ENCODE assay signal across 25 mouse cellular contexts in genomic region chr12:87399119-87399819, GRCm38 (mm10). TPM values are rescaled to one million over a fixed set of nuclear protein-coding genes. Genes with fewer than 3 reads are reported as not detected.
A peak's percentile ranks its signal among the peaks of the same experiment; 100 is the strongest.
DNase-seq lines count a peak whose midpoint lies in the region; ATAC-seq and TF ChIP-seq lines count a peak whose summit lies in the region.
"Had no signal": no experiment of that assay in that cellular context is flagged by ENCODE, and none has a peak within 500 bp of the region (broad histone marks: within the 10 kb centered on the region; RNA-seq: fewer than 3 reads in every experiment).

No protein-coding gene starts in this region.

- ATAC-seq in liver, postnatal 0 days, result peak; percentile 83
- no peak for ATAC-seq in liver, embryonic 12.5 days
- peak; percentile 81 for ATAC-seq in intestine, embryonic 15.5 days
- ATAC-seq in hindbrain, embryonic 13.5 days (ENCODE audit: low FRiP score), result no peak
- ATAC-seq in kidney, embryonic 14.5 days (ENCODE audit: low FRiP score, low TSS enrichment), result no peak
- ATAC-seq: CD4-positive, CD25-positive, alpha-beta regulatory T cell, adult 4 months; forebrain, embryonic 16.5 days; inflammation-experienced regulatory T-cells, adult 6 months; midbrain, embryonic 15.5 days had no signal

- no peak for TF ChIP-seq POLR2A in small intestine, adult 2 months (IDR thresholded peaks at IDR 0.05; ENCODE audit: low read depth, low read length)
- no peak for TF ChIP-seq POLR2A in thymus, adult 2 months (IDR thresholded peaks at IDR 0.05; ENCODE audit: control insufficient read depth, extremely low read depth, insufficient read depth, low read length, poor library complexity)

- DNase-seq in liver, postnatal 0 days, result no peak
- no peak for DNase-seq in thymus, adult 2 months
- DNase-seq: adrenal gland, postnatal 14 days; cerebellum, adult 9-10 months; gastrocnemius, postnatal 10 days; heart, adult 2 months; kidney, postnatal 36 days; lung, postnatal 14 days; thymus, postnatal 25 days had no signal

- no peaks in the 10 kb centered on the region for H3K36me3 ChIP-seq in liver, postnatal 0 days (replicated peaks; ENCODE audit: insufficient read depth, low read length)
- no peaks in the 10 kb centered on the region for H3K36me3 ChIP-seq in liver, embryonic 12.5 days
- H3K36me3 ChIP-seq in intestine, embryonic 15.5 days, result no peaks in the 10 kb centered on the region
- no peaks in the 10 kb centered on the region for H3K36me3 ChIP-seq in small intestine, adult 2 months (ENCODE audit: control insufficient read depth, insufficient read depth, low read length)
- H3K36me3 ChIP-seq in thymus, adult 2 months (ENCODE audit: control insufficient read depth, insufficient read depth, low read length), result no peaks in the 10 kb centered on the region
- no peaks in the 10 kb centered on the region for H3K36me3 ChIP-seq in hindbrain, embryonic 13.5 days
- no peaks in the 10 kb centered on the region for H3K36me3 ChIP-seq in kidney, embryonic 14.5 days (ENCODE audit: control insufficient read depth, insufficient read depth, low read length)
- H3K36me3 ChIP-seq: embryonic facial prominence, embryonic 10.5 days; forebrain, embryonic 10.5 days; kidney, embryonic 15.5 days; liver, embryonic 15.5 days; midbrain, embryonic 15.5 days; neural tube, embryonic 13.5 days had no signal

- H3K4me2 ChIP-seq in liver, postnatal 0 days (ENCODE audit: low read depth, low read length), result no peak overlapping the region
- no peak overlapping the region for H3K4me2 ChIP-seq in liver, embryonic 12.5 days
- H3K4me2 ChIP-seq in intestine, embryonic 15.5 days (replicated peaks), result no peak overlapping the region
- H3K4me2 ChIP-seq in hindbrain, embryonic 13.5 days, result no peak overlapping the region
- H3K4me2 ChIP-seq in kidney, embryonic 14.5 days (replicated peaks; ENCODE audit: low read depth, low read length), result no peak overlapping the region
- H3K4me2 ChIP-seq: hindbrain, embryonic 14.5 days; kidney, embryonic 15.5 days; liver, embryonic 15.5 days; midbrain, embryonic 15.5 days; neural tube, embryonic 13.5 days had no signal

- no peak overlapping the region for H3K4me3 ChIP-seq in liver, postnatal 0 days (ENCODE audit: low read depth, low read length)
- H3K4me3 ChIP-seq in liver, embryonic 12.5 days, result no peak overlapping the region
- no peak overlapping the region for H3K4me3 ChIP-seq in intestine, embryonic 15.5 days (replicated peaks)
- H3K4me3 ChIP-seq in small intestine, adult 2 months (ENCODE audit: low read depth, low read length), result no peak overlapping the region
- no peak overlapping the region for H3K4me3 ChIP-seq in thymus, adult 2 months (ENCODE audit: control insufficient read depth, insufficient read depth, low read length)
- no peak overlapping the region for H3K4me3 ChIP-seq in hindbrain, embryonic 13.5 days
- no peak overlapping the region for H3K4me3 ChIP-seq in kidney, embryonic 14.5 days (ENCODE audit: low read length)
- H3K4me3 ChIP-seq: embryonic facial prominence, embryonic 10.5 days; forebrain, embryonic 10.5 days; heart, adult 2 months; kidney, embryonic 15.5 days; liver, embryonic 15.5 days; midbrain, embryonic 15.5 days; myocyte; neural tube, embryonic 13.5 days had no signal

- no peak for TF ChIP-seq EP300 in liver, postnatal 0 days (IDR thresholded peaks at IDR 0.05; ENCODE audit: low read depth)

- 48% methylated on average over 10 of the region's 10 CpGs for WGBS in liver, postnatal 0 days (ENCODE audit: insufficient replicate concordance)
- 63% methylated on average over 10 of the region's 10 CpGs for WGBS in liver, embryonic 12.5 days (ENCODE audit: insufficient replicate concordance)
- WGBS in intestine, embryonic 15.5 days, result 63% methylated on average over 10 of the region's 10 CpGs
- WGBS in small intestine, adult 2 months, result 50% methylated on average over 10 of the region's 10 CpGs
- 77% methylated on average over 10 of the region's 10 CpGs for WGBS in thymus, adult 2 months
- 92% methylated on average over 10 of the region's 10 CpGs for WGBS in hindbrain, embryonic 13.5 days
- 84% methylated on average over 10 of the region's 10 CpGs for WGBS in kidney, embryonic 14.5 days

- H3K27ac ChIP-seq in liver, postnatal 0 days (ENCODE audit: low read depth), result no peak overlapping the region
- H3K27ac ChIP-seq in liver, embryonic 12.5 days, result no peak overlapping the region
- H3K27ac ChIP-seq in intestine, embryonic 15.5 days, result 0 out of 2 replicates have a peak overlapping the region, but pooled peaks have one; percentile 42
- H3K27ac ChIP-seq in small intestine, adult 2 months (ENCODE audit: insufficient read depth, low read depth, low read length), result peak overlapping the region; percentile 66
- H3K27ac ChIP-seq in thymus, adult 2 months (ENCODE audit: control insufficient read depth, insufficient read depth, low read length), result no peak overlapping the region
- H3K27ac ChIP-seq in hindbrain, embryonic 13.5 days, result no peak overlapping the region
- H3K27ac ChIP-seq in kidney, embryonic 14.5 days (ENCODE audit: low read depth, low read length), result no peak overlapping the region
- H3K27ac ChIP-seq: embryonic facial prominence, embryonic 10.5 days; forebrain, embryonic 10.5 days; heart, adult 2 months; hindbrain, embryonic 14.5 days; kidney, embryonic 15.5 days; liver, embryonic 15.5 days; midbrain, embryonic 15.5 days; neural tube, embryonic 13.5 days had no signal

- no peak for TF ChIP-seq CTCF in liver, postnatal 0 days (IDR thresholded peaks at IDR 0.05; ENCODE audit: low read depth)
- TF ChIP-seq CTCF in small intestine, adult 2 months (IDR thresholded peaks at IDR 0.05; ENCODE audit: extremely low read depth, insufficient read length, insufficient replicate concordance, low read depth, low read length), result no peak
- no peak for TF ChIP-seq CTCF in thymus, adult 2 months (IDR thresholded peaks at IDR 0.05; ENCODE audit: borderline replicate concordance, control insufficient read depth, extremely low read depth, insufficient read depth, low read length, poor library complexity)

- no peak overlapping the region for H3K9ac ChIP-seq in liver, postnatal 0 days (replicated peaks)
- no peak overlapping the region for H3K9ac ChIP-seq in liver, embryonic 12.5 days
- no peak overlapping the region for H3K9ac ChIP-seq in intestine, embryonic 15.5 days
- H3K9ac ChIP-seq in hindbrain, embryonic 13.5 days, result no peak overlapping the region
- H3K9ac ChIP-seq in kidney, embryonic 14.5 days (ENCODE audit: low read depth, low read length), result no peak overlapping the region
- H3K9ac ChIP-seq: hindbrain, embryonic 14.5 days; kidney, embryonic 15.5 days; liver, embryonic 15.5 days; midbrain, embryonic 15.5 days; neural tube, embryonic 13.5 days had no signal

- no peaks in the 10 kb centered on the region for H3K9me3 ChIP-seq in liver, postnatal 0 days (ENCODE audit: low read length)
- no peaks in the 10 kb centered on the region for H3K9me3 ChIP-seq in liver, embryonic 12.5 days (replicated peaks)
- H3K9me3 ChIP-seq in intestine, embryonic 15.5 days, result no peaks in the 10 kb centered on the region
- H3K9me3 ChIP-seq in hindbrain, embryonic 13.5 days, result no peaks in the 10 kb centered on the region
- H3K9me3 ChIP-seq in kidney, embryonic 14.5 days (ENCODE audit: control insufficient read depth, low read length), result no peaks in the 10 kb centered on the region
- H3K9me3 ChIP-seq: embryonic facial prominence, embryonic 10.5 days; forebrain, embryonic 10.5 days; kidney, embryonic 15.5 days; liver, embryonic 15.5 days; midbrain, embryonic 15.5 days; neural tube, embryonic 13.5 days had no signal

- no peaks in the 10 kb centered on the region for H3K27me3 ChIP-seq in liver, postnatal 0 days (ENCODE audit: insufficient read depth, low read length)
- H3K27me3 ChIP-seq in liver, embryonic 12.5 days (replicated peaks), result no peaks in the 10 kb centered on the region
- no peaks in the 10 kb centered on the region for H3K27me3 ChIP-seq in intestine, embryonic 15.5 days (replicated peaks)
- no peaks in the 10 kb centered on the region for H3K27me3 ChIP-seq in small intestine, adult 2 months (ENCODE audit: control insufficient read depth, insufficient read depth, low read length)
- no peaks in the 10 kb centered on the region for H3K27me3 ChIP-seq in thymus, adult 2 months (ENCODE audit: control insufficient read depth, insufficient read depth, low read length)
- no peaks in the 10 kb centered on the region for H3K27me3 ChIP-seq in hindbrain, embryonic 13.5 days
- no peaks in the 10 kb centered on the region for H3K27me3 ChIP-seq in kidney, embryonic 14.5 days (ENCODE audit: control insufficient read depth, insufficient read depth, low read length)
- H3K27me3 ChIP-seq: kidney, embryonic 15.5 days; liver, embryonic 15.5 days; midbrain, embryonic 15.5 days; neural tube, embryonic 13.5 days had no signal

- H3K4me1 ChIP-seq in liver, postnatal 0 days (ENCODE audit: insufficient read depth), result 0 out of 2 replicates have a peak, but pooled peaks cover 4% of the 10 kb centered on the region
- no peaks in the 10 kb centered on the region for H3K4me1 ChIP-seq in liver, embryonic 12.5 days
- H3K4me1 ChIP-seq in intestine, embryonic 15.5 days (replicated peaks), result 0 out of 2 replicates have a peak, but pooled peaks cover 3% of the 10 kb centered on the region
- H3K4me1 ChIP-seq in small intestine, adult 2 months (ENCODE audit: control insufficient read depth, insufficient read depth, insufficient read length, low read length), result peaks cover 23% of the 10 kb centered on the region; the same call in 1 of the 2 replicates
- H3K4me1 ChIP-seq in thymus, adult 2 months (replicated peaks; ENCODE audit: control insufficient read depth, insufficient read depth, low read length), result no peaks in the 10 kb centered on the region
- no peaks in the 10 kb centered on the region for H3K4me1 ChIP-seq in hindbrain, embryonic 13.5 days (replicated peaks)
- H3K4me1 ChIP-seq in kidney, embryonic 14.5 days (ENCODE audit: control insufficient read depth, insufficient read depth, low read length), result no peaks in the 10 kb centered on the region
- H3K4me1 ChIP-seq: embryonic facial prominence, embryonic 10.5 days; forebrain, embryonic 10.5 days; kidney, embryonic 15.5 days; liver, embryonic 15.5 days; midbrain, embryonic 15.5 days; neural tube, embryonic 13.5 days had no signal

RNA-seq across cellular contexts. Expression of gene Sptlc2, which starts 11.1 kb away (rescaled TPM):
- 39.5 and 42.3 TPM in 2 replicates for polyA plus RNA-seq in liver, postnatal 0 days (2015; fragmentation: Nextera tagmentation; extraction: Ambion mirVana)
- polyA plus RNA-seq in liver, embryonic 12.5 days (2016; fragmentation: Nextera tagmentation; extraction: Ambion mirVana), result 34.2 and 39.7 TPM in 2 replicates
- 115 and 119 TPM in 2 replicates for polyA plus RNA-seq in intestine, embryonic 15.5 days (2015; fragmentation: Nextera tagmentation; extraction: Ambion mirVana)
- polyA plus RNA-seq in small intestine, adult 2 months (2012; rRNA removed), result 10.7 and 13.5 TPM in 2 replicates
- polyA plus RNA-seq in thymus, adult 2 months (2012; rRNA removed), result 9.2 and 10.2 TPM in 2 replicates
- polyA plus RNA-seq in hindbrain, embryonic 13.5 days (2015; fragmentation: Nextera tagmentation; extraction: Ambion mirVana), result 64.8 and 70.5 TPM in 2 replicates
- polyA plus RNA-seq in kidney, embryonic 14.5 days (2014; fragmentation: Nextera tagmentation; extraction: Ambion mirVana), result 65.1 and 85.3 TPM in 2 replicates

RNA-seq across cellular contexts. Expression of gene Slirp, which starts 44.4 kb away (rescaled TPM):
- polyA plus RNA-seq in liver, postnatal 0 days (2015; fragmentation: Nextera tagmentation; extraction: Ambion mirVana), result 132 and 146 TPM in 2 replicates
- 211 and 219 TPM in 2 replicates for polyA plus RNA-seq in liver, embryonic 12.5 days (2016; fragmentation: Nextera tagmentation; extraction: Ambion mirVana)
- polyA plus RNA-seq in intestine, embryonic 15.5 days (2015; fragmentation: Nextera tagmentation; extraction: Ambion mirVana), result 290 and 308 TPM in 2 replicates
- polyA plus RNA-seq in small intestine, adult 2 months (2012; rRNA removed), result 2.9 and 4.1 TPM in 2 replicates
- polyA plus RNA-seq in thymus, adult 2 months (2012; rRNA removed), result 10.5 and 17.5 TPM in 2 replicates
- polyA plus RNA-seq in hindbrain, embryonic 13.5 days (2015; fragmentation: Nextera tagmentation; extraction: Ambion mirVana), result 283 and 290 TPM in 2 replicates
- 269 and 468 TPM in 2 replicates for polyA plus RNA-seq in kidney, embryonic 14.5 days (2014; fragmentation: Nextera tagmentation; extraction: Ambion mirVana)

RNA-seq across cellular contexts. Expression of gene Alkbh1, which starts 44.5 kb away (rescaled TPM):
- 10.1 and 13.1 TPM in 2 replicates for polyA plus RNA-seq in liver, postnatal 0 days (2015; fragmentation: Nextera tagmentation; extraction: Ambion mirVana)
- polyA plus RNA-seq in liver, embryonic 12.5 days (2016; fragmentation: Nextera tagmentation; extraction: Ambion mirVana), result 34.5 and 39.2 TPM in 2 replicates
- 48.3 and 50.6 TPM in 2 replicates for polyA plus RNA-seq in intestine, embryonic 15.5 days (2015; fragmentation: Nextera tagmentation; extraction: Ambion mirVana)
- polyA plus RNA-seq in small intestine, adult 2 months (2012; rRNA removed), result 5.7 and 6.0 TPM in 2 replicates
- polyA plus RNA-seq in thymus, adult 2 months (2012; rRNA removed), result 36.1 and 42.7 TPM in 2 replicates
- polyA plus RNA-seq in hindbrain, embryonic 13.5 days (2015; fragmentation: Nextera tagmentation; extraction: Ambion mirVana), result 45.5 and 48.2 TPM in 2 replicates
- polyA plus RNA-seq in kidney, embryonic 14.5 days (2014; fragmentation: Nextera tagmentation; extraction: Ambion mirVana), result 63.7 and 75.6 TPM in 2 replicates

Comparison
In these comparisons a context has a peak if more than half of its experiments do, and no peak if none do; other contexts are left out.
1. ATAC-seq: peak in liver, postnatal 0 days (single experiment) and intestine, embryonic 15.5 days (single experiment); none in liver, embryonic 12.5 days (single experiment), hindbrain, embryonic 13.5 days (single experiment) and kidney, embryonic 14.5 days (single experiment).
2. H3K27ac ChIP-seq: peak in intestine, embryonic 15.5 days (single experiment) and small intestine, adult 2 months (single experiment); none in liver, postnatal 0 days (single experiment), liver, embryonic 12.5 days (single experiment), thymus, adult 2 months (single experiment), hindbrain, embryonic 13.5 days (single experiment) and kidney, embryonic 14.5 days (single experiment).